Mouse (Mus musculus): ENCODE measurements around the gene Samd10. TPM values are rescaled to one million over a fixed set of nuclear protein-coding genes. Genes with fewer than 3 reads are reported as not detected.

Gene Samd10
- polyA plus RNA-seq, 1 experiment from 2014 or later = 29.2 TPM

GRCm38 (mm10) chr2:181574921-181575545 is 24.0 kb downstream of the Samd10 start:
- no peak overlapping the region for H3K4me2 ChIP-seq (replicated peaks; ENCODE audit: low read depth, low read length)
- no peak overlapping the region for H3K4me3 ChIP-seq (ENCODE audit: low read length)
- no peak for ATAC-seq (ENCODE audit: low FRiP score, low TSS enrichment)
- peaks cover 16% of the 10 kb centered on the region for H3K36me3 ChIP-seq (ENCODE audit: control insufficient read depth, insufficient read depth, low read length)
- no peak overlapping the region for H3K9ac ChIP-seq (ENCODE audit: low read depth, low read length)
- H3K27me3 ChIP-seq (ENCODE audit: control insufficient read depth, insufficient read depth, low read length) = no peaks in the 10 kb centered on the region
- H3K27ac ChIP-seq (ENCODE audit: low read depth, low read length) = no peak overlapping the region
- WGBS = 86% methylated on average over 7 of the region's 7 CpGs
- H3K9me3 ChIP-seq (ENCODE audit: control insufficient read depth, low read length) = no peaks in the 10 kb centered on the region
- peaks cover 21% of the 10 kb centered on the region for H3K4me1 ChIP-seq (ENCODE audit: control insufficient read depth, insufficient read depth, low read length)

DNA sequence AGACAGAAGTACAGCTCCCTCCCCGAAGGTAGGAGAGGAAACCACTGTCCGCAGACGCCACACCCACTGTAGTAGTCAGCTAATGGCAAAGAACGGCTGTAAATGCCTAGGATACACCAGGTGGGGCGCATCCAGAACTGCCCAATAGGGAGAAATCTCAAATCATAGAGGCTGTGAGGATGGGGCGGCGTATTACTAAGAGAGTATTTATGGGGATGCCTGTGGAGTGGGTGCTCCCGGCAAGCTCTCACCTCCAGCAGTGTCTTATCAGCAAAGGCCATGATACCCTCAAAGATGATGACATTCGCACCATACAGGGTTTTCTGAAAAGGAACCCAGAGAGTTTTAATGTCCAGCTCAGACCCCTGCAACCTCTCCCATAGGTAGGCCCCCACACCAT is 25.1 kb downstream of the Samd10 start:
- no peak overlapping the region for H3K27ac ChIP-seq (ENCODE audit: low read depth, low read length)
- no peaks in the 10 kb centered on the region for H3K9me3 ChIP-seq (ENCODE audit: control insufficient read depth, low read length)
- no peak overlapping the region for H3K9ac ChIP-seq (ENCODE audit: low read depth, low read length)
- H3K27me3 ChIP-seq (ENCODE audit: control insufficient read depth, insufficient read depth, low read length) = no peaks in the 10 kb centered on the region
- H3K4me2 ChIP-seq (replicated peaks; ENCODE audit: low read depth, low read length) = no peak overlapping the region
- WGBS = 87% methylated on average over 9 of the region's 9 CpGs
- peaks cover 10% of the 10 kb centered on the region; the same call in 1 of the 2 replicates for H3K4me1 ChIP-seq (ENCODE audit: control insufficient read depth, insufficient read depth, low read length)
- H3K4me3 ChIP-seq (ENCODE audit: low read length) = no peak overlapping the region
- ATAC-seq (ENCODE audit: low FRiP score, low TSS enrichment) = no peak
- peaks cover 20% of the 10 kb centered on the region for H3K36me3 ChIP-seq (ENCODE audit: control insufficient read depth, insufficient read depth, low read length)

- H3K4me2 ChIP-seq (replicated peaks; ENCODE audit: low read depth, low read length) = no peak overlapping the region
- H3K4me1 ChIP-seq (ENCODE audit: control insufficient read depth, insufficient read depth, low read length) = peaks cover 2% of the 10 kb centered on the region; the same call in 1 of the 2 replicates
- ATAC-seq (ENCODE audit: low FRiP score, low TSS enrichment) = no peak
- H3K9me3 ChIP-seq (ENCODE audit: control insufficient read depth, low read length) = no peaks in the 10 kb centered on the region
- WGBS = 92% methylated on average over 15 of the region's 15 CpGs
- H3K4me3 ChIP-seq (ENCODE audit: low read length) = no peak overlapping the region
- H3K36me3 ChIP-seq (ENCODE audit: control insufficient read depth, insufficient read depth, low read length) = peaks cover 20% of the 10 kb centered on the region
- H3K27ac ChIP-seq (ENCODE audit: low read depth, low read length) = no peak overlapping the region
- no peak overlapping the region for H3K9ac ChIP-seq (ENCODE audit: low read depth, low read length)
- H3K27me3 ChIP-seq (ENCODE audit: control insufficient read depth, insufficient read depth, low read length) = no peaks in the 10 kb centered on the region
These were observed 25.8 kb downstream of the Samd10 start for GRCm38 (mm10) chr2:181572921-181573920.

DNA sequence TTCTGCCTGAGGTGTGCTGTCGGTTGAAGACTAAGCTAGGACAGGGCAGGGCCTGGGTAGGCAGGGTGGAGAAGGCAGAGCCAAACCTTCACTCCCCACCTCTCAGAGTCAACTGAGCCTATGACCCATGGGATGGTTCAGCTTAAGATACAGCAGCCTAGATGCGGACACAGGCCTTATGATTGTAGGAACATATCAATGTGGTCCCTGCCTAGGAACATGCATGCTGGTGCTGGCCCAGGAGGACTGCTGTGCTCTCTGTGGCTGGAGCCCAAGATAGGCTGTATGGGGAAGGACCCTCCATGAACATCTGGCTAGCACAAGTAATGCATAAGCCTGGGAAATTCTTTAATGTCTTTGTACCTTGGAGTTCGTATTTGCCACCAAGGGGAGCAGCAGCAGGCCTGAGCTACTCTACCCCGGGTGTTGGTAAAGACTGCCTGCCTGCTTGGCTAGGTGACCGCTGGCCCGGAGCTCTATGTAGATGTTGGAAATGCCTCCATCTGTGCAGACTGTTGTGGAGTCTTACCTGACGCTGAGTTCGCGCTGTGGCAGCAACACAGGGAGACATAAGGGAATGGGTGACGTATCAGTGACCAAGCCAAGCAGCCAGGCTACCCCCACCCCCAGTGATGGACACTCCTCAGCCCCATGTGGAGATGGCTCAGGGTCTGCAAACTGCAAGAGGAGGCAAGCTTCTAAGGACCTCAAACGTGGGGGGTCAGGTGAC is 26.9 kb downstream of the Samd10 start:
- Histone ChIP-seq H3K4me3 (ENCODE audit: low read length) (no peak overlapping the region), H3K27ac (ENCODE audit: low read depth, low read length) (no peak overlapping the region), H3K4me1 (ENCODE audit: control insufficient read depth, insufficient read depth, low read length) (no peaks in the 10 kb centered on the region), H3K4me2 (replicated peaks; ENCODE audit: low read depth, low read length) (no peak overlapping the region), H3K9ac (ENCODE audit: low read depth, low read length) (no peak overlapping the region), H3K9me3 (ENCODE audit: control insufficient read depth, low read length) (no peaks in the 10 kb centered on the region), H3K27me3 (ENCODE audit: control insufficient read depth, insufficient read depth, low read length) (no peaks in the 10 kb centered on the region), H3K36me3 (ENCODE audit: control insufficient read depth, insufficient read depth, low read length) (peaks cover 20% of the 10 kb centered on the region)
- 90% methylated on average over 11 of the region's 11 CpGs for whole genome bisulfite sequencing
- no peak for ATAC-seq (ENCODE audit: low FRiP score, low TSS enrichment)

DNA sequence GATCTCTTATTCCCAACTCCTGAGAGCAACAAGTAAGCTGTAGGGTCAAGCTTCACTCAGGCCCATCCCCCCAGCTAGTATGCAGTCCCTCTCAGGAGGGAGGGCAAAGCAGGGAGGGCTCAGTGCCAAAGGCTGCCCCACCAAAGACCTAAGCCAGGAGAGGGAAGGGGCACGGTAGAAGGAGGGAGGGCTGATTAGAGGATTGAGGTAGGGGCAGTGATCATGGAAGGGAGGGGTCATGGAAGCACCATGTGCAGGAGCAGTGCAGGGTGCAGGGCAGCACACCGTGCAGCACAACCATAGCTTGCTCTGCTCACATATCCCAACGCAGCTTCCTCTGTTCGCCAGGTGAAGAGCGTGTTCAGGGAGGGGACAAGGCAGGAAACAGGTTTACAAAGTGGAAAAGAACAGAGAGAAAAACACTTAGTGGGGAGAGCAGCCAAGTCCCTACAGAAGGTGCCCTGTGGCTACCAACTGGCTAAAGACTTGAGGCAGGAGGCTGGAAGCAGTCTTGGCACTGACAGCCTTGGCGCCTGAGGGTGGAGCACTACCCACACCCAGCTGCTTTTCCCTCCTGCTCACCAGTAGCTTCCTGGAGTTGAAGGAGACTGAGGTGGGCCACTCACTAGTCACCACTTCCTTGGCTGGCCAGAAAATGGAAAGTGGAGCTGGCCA is 28.0 kb downstream of the Samd10 start:
- no peak overlapping the region for H3K9ac ChIP-seq (ENCODE audit: low read depth, low read length)
- H3K4me3 ChIP-seq (ENCODE audit: low read length) = no peak overlapping the region
- no peaks in the 10 kb centered on the region for H3K27me3 ChIP-seq (ENCODE audit: control insufficient read depth, insufficient read depth, low read length)
- no peak for ATAC-seq (ENCODE audit: low FRiP score, low TSS enrichment)
- H3K4me1 ChIP-seq (ENCODE audit: control insufficient read depth, insufficient read depth, low read length) = no peaks in the 10 kb centered on the region
- H3K4me2 ChIP-seq (replicated peaks; ENCODE audit: low read depth, low read length) = no peak overlapping the region
- H3K9me3 ChIP-seq (ENCODE audit: control insufficient read depth, low read length) = no peaks in the 10 kb centered on the region
- 72% methylated on average over 6 of the region's 6 CpGs for WGBS
- peaks cover 20% of the 10 kb centered on the region for H3K36me3 ChIP-seq (ENCODE audit: control insufficient read depth, insufficient read depth, low read length)
- no peak overlapping the region for H3K27ac ChIP-seq (ENCODE audit: low read depth, low read length)

DNA sequence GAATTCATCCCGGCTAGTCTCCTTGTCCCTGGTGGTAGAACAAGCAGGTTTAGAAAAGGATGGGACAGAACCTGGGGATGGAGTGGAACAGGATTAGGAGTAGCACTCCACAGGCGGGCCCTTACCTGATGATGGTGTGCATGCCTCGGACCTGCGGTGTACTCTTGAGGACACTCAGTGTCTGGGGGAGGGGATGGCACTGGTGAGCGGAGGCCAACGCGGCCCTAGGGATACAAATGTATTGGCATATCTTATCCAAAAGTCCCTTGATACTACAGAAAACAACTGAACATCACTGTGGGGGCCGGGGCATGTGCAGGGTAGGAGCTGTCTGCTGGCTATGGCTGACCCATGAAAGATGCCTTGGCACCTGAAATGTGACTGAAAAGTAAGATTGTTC is 28.6 kb downstream of the Samd10 start:
- H3K4me1 ChIP-seq (ENCODE audit: control insufficient read depth, insufficient read depth, low read length) = no peaks in the 10 kb centered on the region
- no peaks in the 10 kb centered on the region for H3K27me3 ChIP-seq (ENCODE audit: control insufficient read depth, insufficient read depth, low read length)
- H3K4me2 ChIP-seq (replicated peaks; ENCODE audit: low read depth, low read length) = no peak overlapping the region
- H3K36me3 ChIP-seq (ENCODE audit: control insufficient read depth, insufficient read depth, low read length) = peaks cover 20% of the 10 kb centered on the region
- H3K4me3 ChIP-seq (ENCODE audit: low read length) = no peak overlapping the region
- no peak for ATAC-seq (ENCODE audit: low FRiP score, low TSS enrichment)
- H3K9ac ChIP-seq (ENCODE audit: low read depth, low read length) = no peak overlapping the region
- 87% methylated on average over 8 of the region's 8 CpGs for WGBS
- no peaks in the 10 kb centered on the region; the same call in 1 of the 2 replicates for H3K9me3 ChIP-seq (ENCODE audit: control insufficient read depth, low read length)
- no peak overlapping the region for H3K27ac ChIP-seq (ENCODE audit: low read depth, low read length)

DNA sequence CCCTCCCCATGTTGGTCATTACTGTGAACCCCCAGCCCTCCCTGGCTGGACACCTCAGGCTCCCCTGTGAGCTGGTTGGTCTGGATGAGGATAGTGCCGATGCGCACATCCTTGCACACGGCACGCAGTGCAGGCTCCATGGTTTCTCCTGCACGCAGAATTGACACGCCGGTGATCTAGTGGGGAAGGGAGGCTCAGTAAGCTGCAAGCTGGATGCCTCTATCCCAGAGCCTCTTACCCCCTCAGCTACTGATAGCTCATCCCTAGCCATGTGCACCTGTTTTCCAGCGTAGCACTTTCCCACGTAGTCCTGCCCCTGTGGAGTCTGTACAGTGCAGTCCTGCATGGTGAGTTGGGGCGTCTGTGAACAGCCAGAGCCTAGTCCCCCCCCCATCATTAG is 29.2 kb downstream of the Samd10 start:
- Histone ChIP-seq H3K9me3 (ENCODE audit: control insufficient read depth, low read length) (no peaks in the 10 kb centered on the region; the same call in 1 of the 2 replicates), H3K36me3 (ENCODE audit: control insufficient read depth, insufficient read depth, low read length) (peaks cover 20% of the 10 kb centered on the region), H3K27ac (ENCODE audit: low read depth, low read length) (no peak overlapping the region), H3K4me3 (ENCODE audit: low read length) (no peak overlapping the region), H3K4me2 (replicated peaks; ENCODE audit: low read depth, low read length) (no peak overlapping the region), H3K27me3 (ENCODE audit: control insufficient read depth, insufficient read depth, low read length) (no peaks in the 10 kb centered on the region), H3K9ac (ENCODE audit: low read depth, low read length) (no peak overlapping the region), H3K4me1 (ENCODE audit: control insufficient read depth, insufficient read depth, low read length) (no peaks in the 10 kb centered on the region)
- 93% methylated on average over 10 of the region's 10 CpGs for WGBS
- ATAC-seq (ENCODE audit: low FRiP score, low TSS enrichment) = no peak

GRCm38 (mm10) chr2:181568272-181569008 is 30.6 kb downstream of the Samd10 start:
- no peak for ATAC-seq (ENCODE audit: low FRiP score, low TSS enrichment)
- Histone ChIP-seq H3K27ac (ENCODE audit: low read depth, low read length) (no peak overlapping the region), H3K27me3 (ENCODE audit: control insufficient read depth, insufficient read depth, low read length) (no peaks in the 10 kb centered on the region), H3K9ac (ENCODE audit: low read depth, low read length) (no peak overlapping the region), H3K9me3 (ENCODE audit: control insufficient read depth, low read length) (no peaks in the 10 kb centered on the region; the same call in 1 of the 2 replicates), H3K4me3 (ENCODE audit: low read length) (no peak overlapping the region), H3K4me1 (ENCODE audit: control insufficient read depth, insufficient read depth, low read length) (no peaks in the 10 kb centered on the region), H3K4me2 (replicated peaks; ENCODE audit: low read depth, low read length) (no peak overlapping the region), H3K36me3 (ENCODE audit: control insufficient read depth, insufficient read depth, low read length) (peaks cover 12% of the 10 kb centered on the region)
- 79% methylated on average over 7 of the region's 7 CpGs for WGBS
